Mouse (Mus musculus): ENCODE measurements around the gene Phf24. TPM values are rescaled to one million over a fixed set of nuclear protein-coding genes. Genes with fewer than 3 reads are reported as not detected.

Gene Phf24
- polyA plus RNA-seq, 1 experiment: 0.46 TPM

DNA sequence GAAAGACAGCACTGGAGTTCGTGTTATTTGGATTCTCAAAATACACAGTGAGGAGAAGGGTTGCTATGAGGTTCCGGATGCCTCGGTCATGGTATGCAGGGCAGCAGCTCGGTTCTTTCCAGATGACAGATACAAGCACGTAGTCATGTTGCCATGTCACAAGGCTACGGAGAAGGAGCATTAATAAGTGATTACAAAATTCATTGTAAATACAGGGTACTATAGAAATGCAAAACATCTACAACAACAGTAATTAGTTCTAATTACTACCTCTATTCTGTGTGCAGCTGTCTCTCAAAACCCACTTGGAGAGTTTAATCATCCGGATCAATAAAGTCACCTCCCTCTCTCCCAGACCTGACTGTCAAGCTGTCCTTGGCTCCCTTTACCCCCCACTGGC lies 21.3 kb upstream of the Phf24 start:
- H3K4me1 ChIP-seq (ENCODE audit: control insufficient read depth, insufficient read depth, insufficient read length, low read length): no peaks in the 10 kb centered on the region
- H3K4me3 ChIP-seq (ENCODE audit: low read depth, low read length): no peak overlapping the region
- H3K27ac ChIP-seq (ENCODE audit: insufficient read depth, low read depth, low read length): no peak overlapping the region
- H3K36me3 ChIP-seq (ENCODE audit: control insufficient read depth, insufficient read depth, low read length): no peaks in the 10 kb centered on the region
- TF ChIP-seq CTCF (IDR thresholded peaks at IDR 0.05; ENCODE audit: extremely low read depth, insufficient read length, insufficient replicate concordance, low read depth, low read length): no peak
- TF ChIP-seq POLR2A (IDR thresholded peaks at IDR 0.05; ENCODE audit: low read depth, low read length): no peak
- H3K27me3 ChIP-seq (ENCODE audit: control insufficient read depth, insufficient read depth, low read length): no peaks in the 10 kb centered on the region
- WGBS: 76% methylated on average over 7 of the region's 7 CpGs

DNA sequence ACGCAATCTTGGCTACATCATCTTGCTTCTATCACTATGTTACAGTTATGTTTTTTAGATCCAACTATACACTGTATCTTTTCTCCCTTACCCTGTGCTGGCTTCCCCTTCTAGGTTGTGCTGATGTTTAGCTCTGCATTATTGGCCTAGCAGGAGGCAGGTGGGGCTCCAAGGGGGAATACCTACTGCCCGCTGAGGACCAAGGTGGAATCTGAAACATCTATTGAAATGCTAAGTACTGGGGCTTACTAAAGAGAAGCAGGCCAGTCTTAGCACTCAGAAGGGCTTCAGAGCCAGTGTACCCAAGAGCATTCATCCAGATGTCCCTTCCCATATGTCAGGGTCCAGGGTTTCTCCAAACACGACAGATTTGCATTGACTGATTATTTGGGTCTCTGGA lies 17.5 kb upstream of the Phf24 start:
- no peaks in the 10 kb centered on the region for H3K4me1 ChIP-seq (ENCODE audit: control insufficient read depth, insufficient read depth, insufficient read length, low read length)
- H3K27ac ChIP-seq (ENCODE audit: insufficient read depth, low read depth, low read length): no peak overlapping the region
- no peak overlapping the region for H3K4me3 ChIP-seq (ENCODE audit: low read depth, low read length)
- no peaks in the 10 kb centered on the region for H3K36me3 ChIP-seq (ENCODE audit: control insufficient read depth, insufficient read depth, low read length)
- TF ChIP-seq CTCF (IDR thresholded peaks at IDR 0.05; ENCODE audit: extremely low read depth, insufficient read length, insufficient replicate concordance, low read depth, low read length): no peak
- TF ChIP-seq POLR2A (IDR thresholded peaks at IDR 0.05; ENCODE audit: low read depth, low read length): no peak
- 46% methylated on average over 3 of the region's 3 CpGs for WGBS
- H3K27me3 ChIP-seq (ENCODE audit: control insufficient read depth, insufficient read depth, low read length): no peaks in the 10 kb centered on the region

DNA sequence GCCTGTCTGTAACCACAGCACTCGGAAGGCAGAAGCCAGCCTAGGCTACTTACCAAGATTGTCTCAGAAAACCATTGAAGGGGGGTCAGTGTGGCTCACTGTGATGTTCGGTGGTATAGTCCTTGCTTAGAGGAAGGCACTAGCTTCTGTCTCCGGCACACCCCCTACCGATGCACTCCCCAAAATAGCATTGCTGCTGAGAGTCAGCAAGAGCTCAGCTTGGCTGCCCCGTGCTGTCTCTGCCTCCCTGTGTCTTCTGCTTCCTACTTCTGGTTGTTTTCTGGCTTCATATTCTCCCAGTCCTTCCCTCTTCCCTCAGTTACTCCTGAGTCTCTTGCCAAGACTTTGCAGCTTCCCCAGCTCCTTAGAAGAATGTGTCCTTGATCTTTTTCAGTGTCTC lies 15.6 kb upstream of the Phf24 start:
- 62% methylated on average over 5 of the region's 5 CpGs for WGBS
- H3K27me3 ChIP-seq (ENCODE audit: control insufficient read depth, insufficient read depth, low read length): no peaks in the 10 kb centered on the region

DNA sequence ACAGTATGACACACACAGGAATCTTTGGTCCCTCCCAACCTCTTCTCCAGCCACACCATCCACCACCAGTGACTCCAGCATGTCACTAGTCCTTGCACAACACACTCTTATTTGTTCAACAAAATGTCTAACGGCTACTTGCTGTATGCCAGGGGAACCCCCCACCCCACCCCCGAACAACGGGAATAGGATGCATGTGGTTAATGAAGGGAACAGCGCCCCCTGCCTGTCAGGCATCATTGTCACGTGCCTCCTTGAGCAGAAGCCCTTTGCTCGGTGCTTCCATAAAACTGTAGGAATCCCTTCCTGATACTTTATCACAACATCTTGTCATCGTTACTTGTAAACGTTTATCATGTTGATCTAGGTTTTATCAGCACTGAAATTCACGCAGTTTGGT lies 14.3 kb upstream of the Phf24 start:
- H3K36me3 ChIP-seq (ENCODE audit: control insufficient read depth, insufficient read depth, low read length): no peaks in the 10 kb centered on the region
- H3K27ac ChIP-seq (ENCODE audit: insufficient read depth, low read depth, low read length): no peak overlapping the region
- no peak overlapping the region for H3K4me3 ChIP-seq (ENCODE audit: low read depth, low read length)
- H3K4me1 ChIP-seq (ENCODE audit: control insufficient read depth, insufficient read depth, insufficient read length, low read length): no peaks in the 10 kb centered on the region
- TF ChIP-seq CTCF (IDR thresholded peaks at IDR 0.05; ENCODE audit: extremely low read depth, insufficient read length, insufficient replicate concordance, low read depth, low read length) (peak; percentile 48; the same call in 1 of the 2 replicates), POLR2A (IDR thresholded peaks at IDR 0.05; ENCODE audit: low read depth, low read length) (no peak)
- H3K27me3 ChIP-seq (ENCODE audit: control insufficient read depth, insufficient read depth, low read length): no peaks in the 10 kb centered on the region
- WGBS: 34% methylated on average over 9 of the region's 9 CpGs

More for the DNA sequence above, 15.6 kb upstream of the Phf24 start:
- Histone ChIP-seq H3K4me1 (ENCODE audit: control insufficient read depth, insufficient read depth, insufficient read length, low read length) (no peaks in the 10 kb centered on the region), H3K4me3 (ENCODE audit: low read depth, low read length) (no peak overlapping the region), H3K36me3 (ENCODE audit: control insufficient read depth, insufficient read depth, low read length) (no peaks in the 10 kb centered on the region), H3K27ac (ENCODE audit: insufficient read depth, low read depth, low read length) (no peak overlapping the region)
- no peak for TF ChIP-seq POLR2A (IDR thresholded peaks at IDR 0.05; ENCODE audit: low read depth, low read length)
- no peak for TF ChIP-seq CTCF (IDR thresholded peaks at IDR 0.05; ENCODE audit: extremely low read depth, insufficient read length, insufficient replicate concordance, low read depth, low read length)

DNA sequence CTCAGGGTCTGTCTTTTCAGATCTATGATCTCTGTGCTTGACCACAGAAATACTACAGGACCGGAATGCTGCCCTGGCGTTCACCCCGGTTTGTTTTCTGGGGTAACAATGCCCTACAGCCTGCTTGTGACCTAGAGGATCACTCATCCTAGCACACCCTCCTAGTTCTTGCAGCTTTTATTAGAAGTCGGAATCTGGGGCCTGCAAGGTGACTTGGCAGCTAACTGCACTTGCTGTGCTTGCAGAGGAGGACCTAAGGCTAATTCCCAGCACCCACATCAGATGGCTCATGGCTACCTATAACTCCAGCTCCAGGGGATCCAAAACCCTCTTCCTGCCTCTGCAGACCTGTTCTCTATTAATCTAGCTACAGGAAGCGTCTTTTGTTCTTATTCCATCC lies 13.7 kb upstream of the Phf24 start:
- H3K4me3 ChIP-seq (ENCODE audit: low read depth, low read length): no peak overlapping the region
- H3K27ac ChIP-seq (ENCODE audit: insufficient read depth, low read depth, low read length): no peak overlapping the region
- H3K4me1 ChIP-seq (ENCODE audit: control insufficient read depth, insufficient read depth, insufficient read length, low read length): no peaks in the 10 kb centered on the region
- H3K27me3 ChIP-seq (ENCODE audit: control insufficient read depth, insufficient read depth, low read length): no peaks in the 10 kb centered on the region
- H3K36me3 ChIP-seq (ENCODE audit: control insufficient read depth, insufficient read depth, low read length): no peaks in the 10 kb centered on the region
- no peak for TF ChIP-seq POLR2A (IDR thresholded peaks at IDR 0.05; ENCODE audit: low read depth, low read length)
- no peak for TF ChIP-seq CTCF (IDR thresholded peaks at IDR 0.05; ENCODE audit: extremely low read depth, insufficient read length, insufficient replicate concordance, low read depth, low read length)
- WGBS: 81% methylated on average over 5 of the region's 5 CpGs

DNA sequence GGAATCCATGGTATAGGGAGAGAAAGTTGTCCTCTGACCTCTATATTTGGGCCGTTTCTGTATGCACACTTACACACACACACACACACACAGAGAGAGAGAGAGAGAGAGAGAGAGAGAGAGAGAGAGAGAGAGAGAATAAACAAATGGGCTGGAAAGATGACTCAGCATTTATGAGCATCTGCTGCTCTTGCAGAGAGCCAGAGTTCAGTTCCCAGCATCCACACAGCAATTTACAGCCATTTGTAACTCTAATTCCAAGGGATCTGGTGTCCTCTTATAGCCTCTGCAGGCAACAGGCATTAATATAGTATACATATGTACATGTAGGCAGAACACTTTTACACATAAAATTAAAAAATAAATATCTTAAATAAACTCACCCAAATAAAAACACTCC lies 12.5 kb upstream of the Phf24 start:
- WGBS: 26% methylated on average over 1 of the region's 1 CpGs
- no peak overlapping the region for H3K27ac ChIP-seq (ENCODE audit: insufficient read depth, low read depth, low read length)
- no peak overlapping the region for H3K4me3 ChIP-seq (ENCODE audit: low read depth, low read length)
- H3K4me1 ChIP-seq (ENCODE audit: control insufficient read depth, insufficient read depth, insufficient read length, low read length): no peaks in the 10 kb centered on the region
- H3K36me3 ChIP-seq (ENCODE audit: control insufficient read depth, insufficient read depth, low read length): no peaks in the 10 kb centered on the region
- H3K27me3 ChIP-seq (ENCODE audit: control insufficient read depth, insufficient read depth, low read length): no peaks in the 10 kb centered on the region
- TF ChIP-seq POLR2A (IDR thresholded peaks at IDR 0.05; ENCODE audit: low read depth, low read length) (no peak), CTCF (IDR thresholded peaks at IDR 0.05; ENCODE audit: extremely low read depth, insufficient read length, insufficient replicate concordance, low read depth, low read length) (no peak)

DNA sequence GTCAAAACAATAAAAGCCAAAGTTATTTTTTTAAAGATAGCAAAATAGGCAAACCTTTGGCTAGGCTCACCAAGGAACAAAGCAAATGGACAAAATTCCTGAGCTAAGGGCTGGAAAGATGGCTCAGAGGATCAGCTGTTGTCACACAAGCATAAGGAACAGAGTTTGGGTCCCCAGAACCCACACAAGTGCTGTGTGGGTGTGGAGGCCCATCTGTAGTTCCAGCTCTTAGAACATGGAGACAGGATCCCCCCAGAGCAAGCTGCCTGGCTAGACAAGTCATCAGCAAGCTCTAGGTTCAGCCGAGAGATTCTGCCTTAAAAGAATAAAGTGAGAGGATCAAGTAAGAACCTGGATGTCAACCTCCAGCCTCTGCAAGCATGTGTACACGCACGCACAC lies 11.9 kb upstream of the Phf24 start:
- H3K4me3 ChIP-seq (ENCODE audit: low read depth, low read length): no peak overlapping the region
- no peaks in the 10 kb centered on the region for H3K27me3 ChIP-seq (ENCODE audit: control insufficient read depth, insufficient read depth, low read length)
- H3K36me3 ChIP-seq (ENCODE audit: control insufficient read depth, insufficient read depth, low read length): no peaks in the 10 kb centered on the region
- no peak overlapping the region for H3K27ac ChIP-seq (ENCODE audit: insufficient read depth, low read depth, low read length)
- no peaks in the 10 kb centered on the region for H3K4me1 ChIP-seq (ENCODE audit: control insufficient read depth, insufficient read depth, insufficient read length, low read length)
- TF ChIP-seq CTCF (IDR thresholded peaks at IDR 0.05; ENCODE audit: extremely low read depth, insufficient read length, insufficient replicate concordance, low read depth, low read length) (no peak), POLR2A (IDR thresholded peaks at IDR 0.05; ENCODE audit: low read depth, low read length) (no peak)
- 90% methylated on average over 3 of the region's 3 CpGs for WGBS

DNA sequence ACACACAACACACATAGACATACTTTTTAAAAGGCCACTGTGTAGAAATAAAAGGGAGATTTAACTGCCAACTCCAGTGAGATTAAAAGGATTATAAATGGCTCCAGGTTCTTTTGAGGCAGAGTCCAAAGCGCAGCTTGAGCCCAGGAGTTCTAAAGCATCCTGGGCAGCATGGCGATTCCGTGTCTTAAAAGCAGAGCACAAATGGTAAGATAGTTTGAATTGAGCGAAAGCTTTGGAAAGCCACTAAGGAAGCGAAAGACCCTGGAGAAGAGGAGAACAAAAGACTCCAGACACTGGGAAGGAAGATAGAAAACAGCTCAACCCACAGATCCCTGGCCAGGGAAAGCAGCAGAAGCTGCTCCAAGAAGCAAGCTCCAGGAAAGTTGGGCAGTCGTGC lies 11.5 kb upstream of the Phf24 start:
- Histone ChIP-seq H3K27me3 (ENCODE audit: control insufficient read depth, insufficient read depth, low read length) (no peaks in the 10 kb centered on the region), H3K36me3 (ENCODE audit: control insufficient read depth, insufficient read depth, low read length) (no peaks in the 10 kb centered on the region), H3K4me3 (ENCODE audit: low read depth, low read length) (no peak overlapping the region), H3K27ac (ENCODE audit: insufficient read depth, low read depth, low read length) (no peak overlapping the region), H3K4me1 (ENCODE audit: control insufficient read depth, insufficient read depth, insufficient read length, low read length) (no peaks in the 10 kb centered on the region)
- WGBS: 84% methylated on average over 6 of the region's 6 CpGs
- TF ChIP-seq CTCF (IDR thresholded peaks at IDR 0.05; ENCODE audit: extremely low read depth, insufficient read length, insufficient replicate concordance, low read depth, low read length): no peak
- no peak for TF ChIP-seq POLR2A (IDR thresholded peaks at IDR 0.05; ENCODE audit: low read depth, low read length)
